Mouse (Mus musculus): ENCODE results near the gene Lrwd1.

GRCm38 (mm10) chr5:136077001-136077550 is 58.8 kb downstream of the Lrwd1 start:
- TF ChIP-seq GATA1 (IDR thresholded peaks at IDR 0.05; ENCODE audit: low read length) (no peak), TAL1 (IDR thresholded peaks at IDR 0.05; ENCODE audit: low read length) (no peak)

Data from erythroblast, embryonic 14.5 days (primary cell).